Comparison of ENCODE assay signal across 9 mouse cellular contexts in the genomic region with DNA sequence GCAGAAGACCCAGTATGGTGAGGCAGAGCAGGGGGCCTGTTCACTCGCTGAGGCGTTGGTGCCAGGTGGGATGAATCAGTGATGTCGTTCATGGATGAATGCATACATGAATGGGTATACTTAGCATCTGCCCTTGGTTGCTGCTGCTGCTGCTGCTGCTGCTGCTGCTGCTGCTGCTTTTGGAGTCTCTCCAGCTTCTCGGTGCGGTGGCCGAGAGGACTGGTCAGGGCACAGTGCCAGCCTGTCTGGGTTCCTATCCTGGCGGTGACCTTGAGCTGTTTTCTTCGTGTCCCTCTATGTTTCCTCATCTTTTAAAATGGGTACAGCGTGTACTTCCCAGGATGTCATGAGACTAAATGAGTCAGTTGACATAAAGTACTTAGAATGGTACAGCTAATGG. TPM values are rescaled to one million over a fixed set of nuclear protein-coding genes. Genes with fewer than 3 reads are reported as not detected.
DNase-seq lines count a peak whose midpoint lies in the region; ATAC-seq and TF ChIP-seq lines count a peak whose summit lies in the region.
"Had no signal": no experiment of that assay in that cellular context is flagged by ENCODE, and none has a peak within 500 bp of the region (broad histone marks: within the 10 kb centered on the region; RNA-seq: fewer than 3 reads in every experiment).

No protein-coding gene starts in this region.

- H3K4me1 ChIP-seq in forebrain, embryonic 13.5 days, result peaks cover 86% of the 10 kb centered on the region
- H3K4me1 ChIP-seq in forebrain, embryonic 16.5 days (replicated peaks; ENCODE audit: control insufficient read depth, insufficient read depth, low read length), result peaks cover 65% of the 10 kb centered on the region
- peaks cover 85% of the 10 kb centered on the region for H3K4me1 ChIP-seq in heart, postnatal 0 days (ENCODE audit: control insufficient read depth, insufficient read depth)
- peaks cover 67% of the 10 kb centered on the region for H3K4me1 ChIP-seq in lung, embryonic 16.5 days (replicated peaks; ENCODE audit: control insufficient read depth, insufficient read depth, low read length)

- H3K27ac ChIP-seq in forebrain, embryonic 13.5 days, result peak overlapping the region; percentile 48
- H3K27ac ChIP-seq in forebrain, embryonic 16.5 days (ENCODE audit: low read length), result no peak overlapping the region
- H3K27ac ChIP-seq in heart, postnatal 0 days (ENCODE audit: low read depth), result peak overlapping the region; percentile 83
- peak overlapping the region; percentile 80; the same call in 1 of the 2 replicates for H3K27ac ChIP-seq in lung, embryonic 16.5 days (ENCODE audit: low read length)

- no peaks in the 10 kb centered on the region for H3K9me3 ChIP-seq in forebrain, embryonic 13.5 days (replicated peaks)
- H3K9me3 ChIP-seq in forebrain, embryonic 16.5 days (ENCODE audit: control insufficient read depth, low read length), result no peaks in the 10 kb centered on the region
- H3K9me3 ChIP-seq in heart, postnatal 0 days (replicated peaks; ENCODE audit: control insufficient read depth, low read length), result no peaks in the 10 kb centered on the region
- no peaks in the 10 kb centered on the region for H3K9me3 ChIP-seq in lung, embryonic 16.5 days (ENCODE audit: control insufficient read depth, low read length)
- H3K9me3 ChIP-seq: embryonic facial prominence, embryonic 12.5 days had no signal

- peak; percentile 43 for DNase-seq in retina, postnatal 1 day
- no peak for DNase-seq in retina, embryonic 14.5 days (ENCODE audit: low spot score)
- DNase-seq in heart, postnatal 0 days (ENCODE audit: low spot score), result no peak
- no peak for DNase-seq in layer of hippocampus, postnatal 36 days
- no peak for DNase-seq in layer of hippocampus, adult 8-10 months (ENCODE audit: low spot score in 2 of 2)

- no peak for ATAC-seq in forebrain, embryonic 13.5 days
- ATAC-seq in forebrain, embryonic 16.5 days, result no peak
- no peak for ATAC-seq in heart, postnatal 0 days (ENCODE audit: insufficient read depth, low read depth)
- ATAC-seq in lung, embryonic 16.5 days (ENCODE audit: low read depth), result no peak

- 52% methylated on average over 9 of the region's 9 CpGs for WGBS in forebrain, embryonic 13.5 days
- 31% methylated on average over 9 of the region's 9 CpGs for WGBS in forebrain, embryonic 16.5 days
- WGBS in heart, postnatal 0 days, result 24% methylated on average over 9 of the region's 9 CpGs
- WGBS in lung, embryonic 16.5 days, result 50% methylated on average over 9 of the region's 9 CpGs

- TF ChIP-seq CTCF in heart, postnatal 0 days (IDR thresholded peaks at IDR 0.05; ENCODE audit: low read depth), result no peak

- H3K27me3 ChIP-seq in forebrain, embryonic 13.5 days, result no peaks in the 10 kb centered on the region
- H3K27me3 ChIP-seq in forebrain, embryonic 16.5 days (replicated peaks; ENCODE audit: control insufficient read depth, insufficient read depth, low read length), result no peaks in the 10 kb centered on the region
- no peaks in the 10 kb centered on the region for H3K27me3 ChIP-seq in heart, postnatal 0 days (ENCODE audit: control insufficient read depth, insufficient read depth, low read length)
- H3K27me3 ChIP-seq in lung, embryonic 16.5 days (ENCODE audit: control insufficient read depth, insufficient read depth, low read depth, low read length), result no peaks in the 10 kb centered on the region
- H3K27me3 ChIP-seq: embryonic facial prominence, embryonic 12.5 days had no signal

- 0 out of 2 replicates have a peak, but pooled peaks have one; percentile 29 for TF ChIP-seq EP300 in heart, postnatal 0 days (IDR thresholded peaks at IDR 0.05; ENCODE audit: low read depth)

- H3K9ac ChIP-seq in forebrain, embryonic 13.5 days, result no peak overlapping the region
- no peak overlapping the region for H3K9ac ChIP-seq in forebrain, embryonic 16.5 days (replicated peaks; ENCODE audit: low read depth, low read length)
- H3K9ac ChIP-seq in heart, postnatal 0 days (replicated peaks; ENCODE audit: low read depth, low read length), result no peak overlapping the region
- H3K9ac ChIP-seq in lung, embryonic 16.5 days (ENCODE audit: low read length), result no peak overlapping the region
- H3K9ac ChIP-seq: embryonic facial prominence, embryonic 12.5 days had no signal

- peaks cover 28% of the 10 kb centered on the region for H3K36me3 ChIP-seq in forebrain, embryonic 13.5 days (ENCODE audit: poor library complexity, severe bottlenecking)
- no peaks in the 10 kb centered on the region for H3K36me3 ChIP-seq in forebrain, embryonic 16.5 days (ENCODE audit: control insufficient read depth, insufficient read depth)
- H3K36me3 ChIP-seq in heart, postnatal 0 days (replicated peaks; ENCODE audit: control insufficient read depth, insufficient read depth, low read length), result no peaks in the 10 kb centered on the region
- 0 out of 2 replicates have a peak, but pooled peaks cover 3% of the 10 kb centered on the region for H3K36me3 ChIP-seq in lung, embryonic 16.5 days (ENCODE audit: control insufficient read depth, insufficient read depth, low read length)
- H3K36me3 ChIP-seq: embryonic facial prominence, embryonic 12.5 days had no signal

- no peak overlapping the region for H3K4me2 ChIP-seq in forebrain, embryonic 13.5 days
- no peak overlapping the region for H3K4me2 ChIP-seq in forebrain, embryonic 16.5 days (ENCODE audit: low read length)
- H3K4me2 ChIP-seq in heart, postnatal 0 days (ENCODE audit: low read depth, low read length), result no peak overlapping the region
- H3K4me2 ChIP-seq in lung, embryonic 16.5 days (ENCODE audit: low read depth, low read length), result no peak overlapping the region
- H3K4me2 ChIP-seq: embryonic facial prominence, embryonic 12.5 days had no signal

- no peak overlapping the region for H3K4me3 ChIP-seq in forebrain, embryonic 13.5 days
- no peak overlapping the region for H3K4me3 ChIP-seq in forebrain, embryonic 16.5 days (replicated peaks; ENCODE audit: low read length)
- H3K4me3 ChIP-seq in heart, postnatal 0 days (ENCODE audit: low read depth, low read length), result no peak overlapping the region
- no peak overlapping the region for H3K4me3 ChIP-seq in lung, embryonic 16.5 days (ENCODE audit: low read length)
- H3K4me3 ChIP-seq: embryonic facial prominence, embryonic 12.5 days had no signal

RNA-seq across cellular contexts. Expression of gene Zmiz1, which starts 56.9 kb away (rescaled TPM):
- polyA plus RNA-seq in forebrain, embryonic 13.5 days (2015; fragmentation: Nextera tagmentation; extraction: Ambion mirVana), result 57.2 and 61.3 TPM in 2 replicates
- polyA plus RNA-seq in forebrain, embryonic 16.5 days (2015; fragmentation: Nextera tagmentation; extraction: Ambion mirVana), result 52.6 and 56.6 TPM in 2 replicates
- total RNA-seq in heart, postnatal 0 days (2014; rRNA removed; ENCODE audit: low replicate concordance), result 41.0 and 47.8 TPM in 2 replicates
- polyA plus RNA-seq in heart, postnatal 0 days (2015; fragmentation: Nextera tagmentation; extraction: Ambion mirVana), result 12.4 and 13.8 TPM in 2 replicates
- 20.4 and 22.4 TPM in 2 replicates for polyA plus RNA-seq in lung, embryonic 16.5 days (2015; fragmentation: Nextera tagmentation; extraction: Ambion mirVana)
- 10 to 100 TPM; 88.1 to 94.5 TPM for total RNA-seq in layer of hippocampus, postnatal 36 days (2021)
- total RNA-seq in layer of hippocampus, adult 8-10 months (2022), result 100 to 1,000 TPM in 1 of 4 experiments, 10 to 100 TPM in 3; 77.0 to 102 (median 92.7) TPM
